Mouse (Mus musculus) kidney, postnatal 0 days (tissue): ENCODE measurements around the gene Wfdc1. TPM values are rescaled to one million over a fixed set of nuclear protein-coding genes. Genes with fewer than 3 reads are reported as not detected.
A peak's percentile ranks its signal among the peaks of the same experiment; 100 is the strongest.

Experiments used
- ATAC-seq: fragments of 200-750 bp; cut with Nextera tagmentation; replicated peaks from 2 replicates; pipeline ENCODE4 v1.8.0; 2017; ENCODE audit warnings: low read depth, moderate number of reproducible peaks, moderate TSS enrichment, moderate library complexity; ENCODE audit not compliant: low FRiP score
- DNase-seq: peaks from one replicate; pipeline ENCODE4 v3.0.0-alpha.2; 2016; ENCODE audit warnings: low spot score
- H3K27ac ChIP-seq: fragments of 300-500 bp; sonication (generic); 2 replicates; pipeline ENCODE4 v1.5.1; 2014; ENCODE audit warnings: mild to moderate bottlenecking
- H3K27me3 ChIP-seq: fragments of 300-500 bp; sonication (generic); 2 replicates; pipeline ENCODE4 v1.6.1; 2014; ENCODE audit warnings: low read length, mixed read lengths; ENCODE audit not compliant: insufficient read depth
- H3K36me3 ChIP-seq: fragments of 300-500 bp; sonication (generic); 2 replicates; pipeline ENCODE4 v1.6.1; 2014; ENCODE audit warnings: low read length, mixed read lengths; ENCODE audit not compliant: insufficient read depth
- H3K4me1 ChIP-seq: fragments of 300-500 bp; sonication (generic); replicated peaks from 2 replicates; pipeline ENCODE4 v1.6.1; 2014; ENCODE audit warnings: antibody characterized with exemption, low read length, mixed read lengths; ENCODE audit not compliant: insufficient read depth
- H3K4me2 ChIP-seq: fragments of 300-500 bp; sonication (generic); 2 replicates; pipeline ENCODE4 v1.6.1; 2014; ENCODE audit warnings: mild to moderate bottlenecking, low read length, moderate library complexity, mixed read lengths
- H3K4me3 ChIP-seq: fragments of 300-500 bp; sonication (generic); replicated peaks from 2 replicates; pipeline ENCODE4 v1.5.1; 2014; ENCODE audit warnings: low read depth, low read length
- H3K9ac ChIP-seq: fragments of 300-500 bp; sonication (generic); 2 replicates; pipeline ENCODE4 v1.6.1; 2014; ENCODE audit warnings: low read depth, low read length
- H3K9me3 ChIP-seq: fragments of 300-500 bp; sonication (generic); replicated peaks from 2 replicates; pipeline ENCODE4 v1.6.1; 2016; ENCODE audit warnings: low read length, inconsistent platforms, mixed read lengths
- CTCF ChIP-seq: IDR thresholded peaks from 2 replicates; pipeline ENCODE4 v1.5.1; 2016; ENCODE audit warnings: antibody characterized with exemption, low read depth, mild to moderate bottlenecking, moderate library complexity
- WGBS: fragments of 180-500 bp; shearing (Covaris S2); extraction: QIAGEN DNeasy Blood & Tissue Kit; methylation state at CpG from one replicate; pipeline ENCODE4 v1.1.7; 2014; 5-methylcytosine and 5-hydroxymethylcytosine counted together
- polyA plus RNA-seq: library from polyadenylated mRNA; unstranded; fragments of >200 nt; fragmentation: Nextera tagmentation; extraction: Ambion mirVana; gene quantifications from 2 replicates; pipeline ENCODE4 v1.2.1, GENCODE M21; 2015

Gene Wfdc1
- polyA plus RNA-seq, 1 experiment from 2014 or later, result 6.2 TPM

DNA sequence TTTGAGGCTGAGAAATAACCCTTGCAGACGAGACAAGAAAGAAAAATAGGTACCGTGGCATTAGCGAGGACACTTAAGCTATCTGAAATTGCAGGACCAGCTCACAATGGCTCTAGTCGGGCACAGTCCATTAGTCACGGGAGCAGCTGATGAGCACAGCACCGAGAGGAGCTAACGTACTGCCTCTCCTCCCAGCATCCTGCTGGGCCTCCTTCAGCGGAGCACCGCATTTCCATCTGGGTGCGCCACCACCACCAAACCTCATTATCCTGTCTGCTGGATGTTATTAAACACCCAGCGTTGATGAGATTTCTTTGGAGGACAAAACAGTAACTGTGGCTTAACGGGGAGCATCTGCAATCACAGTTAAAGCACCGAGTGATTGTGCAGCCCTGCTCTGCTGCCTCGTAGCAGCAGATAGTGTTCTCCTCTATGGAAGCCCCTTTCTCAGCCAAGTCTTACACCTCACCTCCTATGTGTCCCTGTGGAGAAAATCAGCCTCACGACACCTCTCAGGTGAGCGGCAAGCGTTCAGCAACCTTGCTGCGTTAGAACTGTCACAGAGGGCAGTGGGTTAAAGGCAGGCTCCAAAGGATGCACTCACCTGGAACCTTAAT, 21.1 kb upstream of the Wfdc1 start:
- H3K9ac ChIP-seq, result no peak overlapping the region
- WGBS, result 55% methylated on average over 18 of the region's 18 CpGs
- no peak overlapping the region for H3K4me2 ChIP-seq

DNA sequence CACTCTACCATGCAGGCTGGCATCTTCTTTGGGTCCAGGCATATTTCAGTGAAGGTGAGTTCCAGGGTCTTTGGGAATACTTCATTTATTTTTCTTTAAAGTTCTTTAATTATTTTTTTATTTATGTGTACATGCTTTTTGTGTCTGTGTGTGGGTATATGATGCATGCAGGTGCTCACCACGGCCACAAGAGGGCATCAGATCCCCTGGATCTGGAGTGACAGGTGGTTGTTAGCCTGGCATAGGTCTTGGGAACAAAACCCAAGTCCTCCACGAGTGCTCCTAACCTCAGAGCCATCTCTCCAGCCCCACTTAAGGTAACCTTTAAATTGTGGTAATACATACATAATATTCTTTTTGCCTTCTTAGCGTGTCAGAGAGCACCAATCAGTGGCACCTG, 20.0 kb upstream of the Wfdc1 start:
- no peaks in the 10 kb centered on the region for H3K36me3 ChIP-seq
- ATAC-seq (no peak), DNase-seq (no peak)
- no peaks in the 10 kb centered on the region for H3K27me3 ChIP-seq
- H3K9ac ChIP-seq, result no peak overlapping the region
- WGBS, result 80% methylated on average over 3 of the region's 3 CpGs
- H3K4me3 ChIP-seq, result no peak overlapping the region
- no peaks in the 10 kb centered on the region for H3K9me3 ChIP-seq
- H3K4me2 ChIP-seq, result no peak overlapping the region
- TF ChIP-seq CTCF, result peak; percentile 37; the same call in 1 of the 2 replicates
- no peak overlapping the region for H3K27ac ChIP-seq
- no peaks in the 10 kb centered on the region; the same call in 1 of the 2 replicates for H3K4me1 ChIP-seq

More for the DNA sequence above, 21.1 kb upstream of the Wfdc1 start:
- H3K27ac ChIP-seq, result no peak overlapping the region
- H3K27me3 ChIP-seq, result no peaks in the 10 kb centered on the region
- no peak for TF ChIP-seq CTCF
- H3K4me1 ChIP-seq, result no peaks in the 10 kb centered on the region
- no peak for DNase-seq
- no peak overlapping the region for H3K4me3 ChIP-seq
- H3K36me3 ChIP-seq, result no peaks in the 10 kb centered on the region
- no peaks in the 10 kb centered on the region for H3K9me3 ChIP-seq
- ATAC-seq, result no peak

DNA sequence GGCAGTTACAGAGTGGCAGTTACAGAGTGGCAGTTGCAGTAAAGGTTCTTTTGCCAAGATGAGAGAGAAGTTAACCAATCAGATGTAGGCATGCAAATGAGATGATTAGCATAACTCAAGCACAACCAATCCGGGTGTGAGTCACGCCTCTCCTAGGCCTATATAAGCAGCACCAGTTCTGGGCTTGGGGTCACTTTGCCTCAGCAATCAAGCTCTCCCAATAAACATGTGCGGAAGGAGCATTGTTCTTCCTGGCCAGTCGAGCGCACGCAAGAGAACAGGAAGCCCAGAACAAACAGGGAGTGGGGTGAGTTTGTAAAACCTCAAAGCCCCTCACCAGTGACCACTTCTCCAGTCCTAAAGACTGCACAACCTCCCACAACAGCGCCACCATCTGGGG, 19.3 kb upstream of the Wfdc1 start:
- H3K9me3 ChIP-seq, result no peaks in the 10 kb centered on the region
- no peak overlapping the region for H3K27ac ChIP-seq
- ATAC-seq (no peak), DNase-seq (no peak)
- H3K4me1 ChIP-seq, result no peaks in the 10 kb centered on the region; the same call in 1 of the 2 replicates
- no peak overlapping the region for H3K4me3 ChIP-seq
- H3K9ac ChIP-seq, result no peak overlapping the region
- H3K36me3 ChIP-seq, result no peaks in the 10 kb centered on the region
- WGBS, result 90% methylated on average over 7 of the region's 7 CpGs
- no peak for TF ChIP-seq CTCF
- H3K4me2 ChIP-seq, result no peak overlapping the region
- H3K27me3 ChIP-seq, result no peaks in the 10 kb centered on the region

DNA sequence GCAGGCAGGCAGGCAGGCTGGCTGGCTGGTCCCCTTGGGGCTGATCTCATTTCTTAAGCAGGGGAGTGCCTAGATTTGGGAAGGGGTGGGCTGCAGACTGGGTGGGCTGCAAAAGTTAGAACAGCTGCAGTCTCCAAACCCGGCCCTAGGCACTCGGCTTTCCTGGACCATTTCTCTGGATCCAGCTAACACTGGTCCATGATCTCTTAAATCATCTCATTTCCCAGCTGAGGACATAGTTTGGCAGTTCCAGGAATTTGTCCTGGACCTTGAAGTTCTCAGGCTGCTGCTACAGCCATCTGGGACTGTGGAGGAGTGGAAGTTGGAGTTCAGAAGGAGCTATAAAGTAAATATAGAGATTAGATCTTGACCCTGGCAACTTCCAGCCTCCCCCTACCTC, 14.8 kb upstream of the Wfdc1 start:
- 11% methylated on average over 2 of the region's 2 CpGs for WGBS
- ATAC-seq (peak; percentile 76), DNase-seq (peak; percentile 92)
- no peak for TF ChIP-seq CTCF
- no peak overlapping the region for H3K27ac ChIP-seq
- no peak overlapping the region for H3K4me3 ChIP-seq
- H3K9ac ChIP-seq, result no peak overlapping the region
- no peaks in the 10 kb centered on the region for H3K9me3 ChIP-seq
- H3K4me1 ChIP-seq, result no peaks in the 10 kb centered on the region; the same call in none of the 2 replicates
- no peaks in the 10 kb centered on the region for H3K36me3 ChIP-seq
- no peak overlapping the region for H3K4me2 ChIP-seq
- no peaks in the 10 kb centered on the region for H3K27me3 ChIP-seq

DNA sequence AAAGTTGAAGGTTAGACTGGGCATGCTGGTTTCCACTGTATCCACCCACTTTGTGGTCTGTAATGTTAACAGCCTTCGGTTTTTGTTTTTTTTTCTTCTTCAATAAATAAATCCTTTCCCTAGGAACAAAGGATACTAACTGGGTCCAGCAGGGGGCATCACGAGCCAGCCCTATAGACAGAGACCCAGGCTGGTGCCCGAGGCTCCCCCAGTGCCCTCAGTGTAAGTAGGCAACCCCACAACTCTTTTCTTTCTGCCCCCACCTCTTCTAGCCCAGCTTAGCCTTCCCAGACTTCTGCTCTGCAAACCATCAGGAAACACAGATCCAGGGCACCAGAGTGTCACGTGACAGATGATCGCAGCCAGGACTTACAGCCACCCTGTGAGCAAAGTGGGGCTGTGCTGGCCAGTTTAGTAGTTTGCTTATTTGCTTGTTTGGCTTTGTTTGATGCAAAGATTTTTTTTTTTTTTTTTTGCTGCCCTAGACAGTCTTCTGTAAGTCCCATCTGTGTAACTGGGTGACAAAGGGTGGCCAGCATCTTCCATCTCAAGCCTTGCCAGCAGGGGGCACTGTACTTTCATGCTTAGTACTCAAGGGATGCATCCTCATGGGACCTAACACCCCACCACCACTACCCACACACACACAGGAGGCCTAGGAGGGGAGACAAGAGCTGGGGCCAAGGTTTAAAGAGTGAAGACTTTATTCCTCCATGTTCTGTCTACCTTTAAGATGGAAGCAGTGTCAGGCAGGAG, 9.3 kb upstream of the Wfdc1 start:
- ATAC-seq, result no peak
- no peak overlapping the region for H3K9ac ChIP-seq
- no peak overlapping the region for H3K4me3 ChIP-seq
- no peak overlapping the region for H3K27ac ChIP-seq
- peak; percentile 57 for TF ChIP-seq CTCF
- H3K36me3 ChIP-seq, result no peaks in the 10 kb centered on the region
- DNase-seq, result peak; percentile 51
- 52% methylated on average over 5 of the region's 5 CpGs for WGBS
- no peak overlapping the region for H3K4me2 ChIP-seq
- H3K9me3 ChIP-seq, result no peaks in the 10 kb centered on the region
- H3K4me1 ChIP-seq, result peaks cover 7% of the 10 kb centered on the region; the same call in 1 of the 2 replicates
- no peaks in the 10 kb centered on the region for H3K27me3 ChIP-seq

DNA sequence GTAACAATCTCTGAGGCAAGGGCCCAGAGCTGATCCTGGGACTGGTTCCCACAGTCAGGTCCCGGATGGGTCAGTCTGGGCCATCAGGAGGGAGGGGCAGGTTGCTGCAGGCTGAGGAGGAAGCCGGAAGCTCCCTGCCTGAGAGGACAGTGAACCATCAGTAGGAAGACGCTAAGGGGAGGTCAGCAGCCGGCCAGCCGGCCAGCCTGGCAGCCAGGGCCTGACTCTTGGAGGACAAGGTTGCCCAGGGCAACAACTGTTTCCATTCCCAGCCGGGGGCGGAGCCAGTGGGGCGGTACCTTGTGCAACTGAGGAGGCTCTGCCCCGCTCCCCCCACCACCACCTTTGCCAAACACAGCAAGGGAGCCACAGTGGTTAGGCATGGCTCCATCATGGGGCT, 5.1 kb upstream of the Wfdc1 start:
- H3K4me3 ChIP-seq, result no peak overlapping the region
- DNase-seq (peak; percentile 77), ATAC-seq (peak; percentile 69)
- H3K9ac ChIP-seq, result no peak overlapping the region
- 13% methylated on average over 9 of the region's 9 CpGs for WGBS
- no peak overlapping the region for H3K4me2 ChIP-seq
- peaks cover 16% of the 10 kb centered on the region; the same call in 1 of the 2 replicates for H3K4me1 ChIP-seq
- H3K27ac ChIP-seq, result 0 out of 2 replicates have a peak overlapping the region, but pooled peaks have one; percentile 43
- TF ChIP-seq CTCF, result no peak
- no peaks in the 10 kb centered on the region for H3K36me3 ChIP-seq
- no peaks in the 10 kb centered on the region for H3K27me3 ChIP-seq
- no peaks in the 10 kb centered on the region for H3K9me3 ChIP-seq
